Mouse (Mus musculus): ENCODE measurements at regions not wholly inside any gene's neighbourhood (a gene's known extent, or its start where the extent isn't known, plus 50 kb on each side); places are given as distances from the start of the nearest gene placed in this dataset.

DNA sequence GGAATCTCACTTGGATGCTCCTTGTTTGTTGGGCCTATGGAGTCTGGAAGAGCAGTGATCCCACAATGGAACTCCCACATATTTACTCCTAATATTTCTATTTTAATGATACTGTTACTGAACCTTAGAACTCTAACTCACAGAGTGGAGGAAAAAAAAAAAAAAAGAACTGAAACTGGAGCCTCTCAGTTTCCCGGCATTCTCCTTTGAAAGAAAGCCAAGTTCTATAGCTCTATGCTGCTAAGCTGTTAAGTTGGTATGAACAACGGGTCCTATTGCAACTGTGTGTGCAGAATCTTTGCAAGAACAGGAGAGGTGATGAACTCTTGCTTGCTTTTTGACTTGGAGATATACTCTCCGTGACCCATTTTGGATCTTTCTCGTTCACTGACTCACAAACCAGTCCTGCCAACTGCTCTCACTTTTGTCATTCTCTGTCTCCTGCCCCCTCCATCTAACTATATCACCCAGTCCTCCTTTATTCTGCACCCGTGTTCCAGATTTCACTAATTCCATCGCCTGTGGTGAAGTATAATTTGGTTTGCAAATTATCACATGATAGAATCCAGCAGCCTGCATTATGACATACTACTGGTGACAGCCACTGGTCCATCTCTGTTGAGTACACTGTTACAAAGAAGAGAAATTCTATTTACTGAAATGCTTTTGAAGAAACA lies 92.6 kb upstream of the Ctsc start:
- H3K27ac ChIP-seq: no peak overlapping the region
- no peaks in the 10 kb centered on the region for H3K9me3 ChIP-seq (replicated peaks)
- H3K4me3 ChIP-seq: no peak overlapping the region
- H3K36me3 ChIP-seq: no peaks in the 10 kb centered on the region
- H3K27me3 ChIP-seq: no peaks in the 10 kb centered on the region
- no peaks in the 10 kb centered on the region for H3K4me1 ChIP-seq
- no peak overlapping the region for H3K4me2 ChIP-seq (replicated peaks)
- no peak overlapping the region for H3K9ac ChIP-seq
- WGBS: 78% methylated on average over 6 of the region's 6 CpGs
- ATAC-seq (ENCODE audit: low FRiP score): no peak

DNA sequence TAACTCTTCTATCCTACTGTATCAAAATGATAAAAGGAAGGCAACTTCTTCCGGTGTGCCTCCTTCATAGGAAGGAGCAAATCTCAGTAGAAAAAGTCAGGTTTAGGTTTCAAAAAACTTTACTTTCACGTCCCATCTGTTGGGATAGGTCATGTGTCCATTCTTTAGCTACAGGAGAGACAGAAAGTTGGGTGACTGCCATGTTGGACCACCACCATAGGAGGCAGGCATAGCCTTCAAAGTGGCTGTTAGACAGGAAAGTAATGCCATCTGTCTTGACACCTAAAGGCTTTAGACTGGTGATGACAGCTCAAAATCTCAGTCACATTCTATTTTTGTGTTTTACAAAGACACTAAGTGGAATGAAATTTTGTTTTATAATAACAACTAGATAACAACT lies 90.3 kb upstream of the Ctsc start:
- no peak overlapping the region for H3K4me2 ChIP-seq (replicated peaks)
- 82% methylated on average over 2 of the region's 2 CpGs for WGBS
- no peaks in the 10 kb centered on the region for H3K4me1 ChIP-seq
- no peaks in the 10 kb centered on the region for H3K9me3 ChIP-seq (replicated peaks)
- H3K9ac ChIP-seq: no peak overlapping the region
- no peaks in the 10 kb centered on the region for H3K36me3 ChIP-seq
- no peak for ATAC-seq (ENCODE audit: low FRiP score)
- no peak overlapping the region for H3K27ac ChIP-seq
- H3K4me3 ChIP-seq: no peak overlapping the region
- H3K27me3 ChIP-seq: no peaks in the 10 kb centered on the region

DNA sequence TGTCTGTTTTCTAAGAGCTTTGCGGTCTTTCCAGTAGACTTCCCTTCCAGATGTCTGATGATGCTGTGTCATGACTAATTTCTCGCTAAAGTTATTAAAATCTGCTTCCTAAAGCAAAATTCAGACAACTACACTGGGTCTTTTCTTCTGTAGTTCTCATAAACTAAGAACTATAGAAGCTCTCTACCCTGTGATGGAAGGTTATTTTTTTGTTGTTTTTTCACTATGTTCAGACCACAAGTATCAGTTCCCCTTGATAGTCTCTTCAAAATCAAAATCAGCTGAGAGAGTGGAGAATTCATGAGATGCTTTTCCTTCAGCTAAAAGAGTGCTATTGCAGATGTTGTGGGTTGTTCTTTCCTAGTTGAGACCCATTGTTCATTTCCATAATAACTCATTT lies 85.1 kb upstream of the Ctsc start:
- no peak overlapping the region for H3K27ac ChIP-seq
- no peak for ATAC-seq (ENCODE audit: low FRiP score)
- no peak overlapping the region for H3K4me2 ChIP-seq (replicated peaks)
- H3K36me3 ChIP-seq: no peaks in the 10 kb centered on the region
- H3K27me3 ChIP-seq: no peaks in the 10 kb centered on the region
- no peaks in the 10 kb centered on the region for H3K4me1 ChIP-seq
- no peaks in the 10 kb centered on the region for H3K9me3 ChIP-seq (replicated peaks)
- no peak overlapping the region for H3K9ac ChIP-seq
- 90% methylated on average over 2 of the region's 2 CpGs for WGBS
- H3K4me3 ChIP-seq: no peak overlapping the region

DNA sequence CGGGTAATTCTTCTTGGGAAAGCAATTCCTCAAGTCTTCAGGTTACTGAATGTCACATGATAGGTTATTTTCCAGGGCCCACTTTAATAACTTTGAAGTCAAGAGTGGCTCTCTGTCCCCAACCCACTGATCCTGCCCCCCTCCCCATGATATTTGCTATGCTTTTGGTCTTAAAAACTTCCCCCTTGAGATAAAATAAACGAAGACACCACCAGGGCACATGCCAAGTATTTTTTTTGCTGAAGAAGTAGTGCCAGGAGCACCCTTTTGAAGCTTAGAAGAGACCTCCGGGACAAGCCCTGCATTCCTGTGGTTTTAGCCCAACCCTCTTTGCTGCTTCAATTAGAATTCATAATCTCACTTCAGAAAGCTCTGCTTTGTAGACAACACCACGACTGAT lies 78.8 kb upstream of the Ctsc start:
- Histone ChIP-seq H3K4me3 (no peak overlapping the region), H3K4me1 (no peaks in the 10 kb centered on the region), H3K36me3 (no peaks in the 10 kb centered on the region), H3K4me2 (replicated peaks) (no peak overlapping the region), H3K9ac (no peak overlapping the region), H3K9me3 (replicated peaks) (no peaks in the 10 kb centered on the region), H3K27ac (no peak overlapping the region), H3K27me3 (no peaks in the 10 kb centered on the region)
- WGBS: 66% methylated on average over 4 of the region's 4 CpGs
- ATAC-seq (ENCODE audit: low FRiP score): no peak

DNA sequence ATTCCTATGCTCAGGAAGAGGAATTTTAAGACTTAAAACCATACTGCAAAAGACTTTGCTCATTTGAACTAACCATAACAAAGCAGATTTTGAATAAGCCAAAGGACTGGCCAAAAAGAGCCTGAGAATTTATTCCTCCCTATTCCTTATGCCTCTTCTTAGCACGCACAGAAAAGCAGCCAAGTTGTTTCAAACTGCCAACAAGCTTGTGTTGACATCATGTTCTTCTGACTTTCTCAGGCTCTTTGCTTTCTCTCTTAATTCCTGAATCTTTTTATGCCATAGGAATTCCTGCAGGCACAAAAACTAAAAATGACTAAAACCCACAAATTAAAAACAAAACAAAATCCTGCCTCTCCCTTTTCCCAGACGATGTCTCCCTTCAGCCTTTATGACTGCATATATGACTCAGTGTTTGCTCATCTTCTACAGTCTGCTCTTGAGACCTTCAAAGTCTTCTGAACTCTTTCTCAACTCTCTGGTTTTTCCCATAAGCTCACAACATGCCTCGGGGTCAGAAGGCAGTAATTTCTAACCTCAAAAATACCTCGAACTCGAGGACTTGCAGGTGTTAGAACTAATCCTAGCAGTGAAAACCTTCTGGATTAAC lies 77.9 kb upstream of the Ctsc start:
- Histone ChIP-seq H3K9me3 (replicated peaks) (no peaks in the 10 kb centered on the region), H3K4me3 (no peak overlapping the region), H3K4me2 (replicated peaks) (no peak overlapping the region), H3K27ac (no peak overlapping the region), H3K36me3 (no peaks in the 10 kb centered on the region), H3K4me1 (no peaks in the 10 kb centered on the region), H3K27me3 (no peaks in the 10 kb centered on the region), H3K9ac (no peak overlapping the region)
- ATAC-seq (ENCODE audit: low FRiP score): no peak
- WGBS: 84% methylated on average over 5 of the region's 5 CpGs

DNA sequence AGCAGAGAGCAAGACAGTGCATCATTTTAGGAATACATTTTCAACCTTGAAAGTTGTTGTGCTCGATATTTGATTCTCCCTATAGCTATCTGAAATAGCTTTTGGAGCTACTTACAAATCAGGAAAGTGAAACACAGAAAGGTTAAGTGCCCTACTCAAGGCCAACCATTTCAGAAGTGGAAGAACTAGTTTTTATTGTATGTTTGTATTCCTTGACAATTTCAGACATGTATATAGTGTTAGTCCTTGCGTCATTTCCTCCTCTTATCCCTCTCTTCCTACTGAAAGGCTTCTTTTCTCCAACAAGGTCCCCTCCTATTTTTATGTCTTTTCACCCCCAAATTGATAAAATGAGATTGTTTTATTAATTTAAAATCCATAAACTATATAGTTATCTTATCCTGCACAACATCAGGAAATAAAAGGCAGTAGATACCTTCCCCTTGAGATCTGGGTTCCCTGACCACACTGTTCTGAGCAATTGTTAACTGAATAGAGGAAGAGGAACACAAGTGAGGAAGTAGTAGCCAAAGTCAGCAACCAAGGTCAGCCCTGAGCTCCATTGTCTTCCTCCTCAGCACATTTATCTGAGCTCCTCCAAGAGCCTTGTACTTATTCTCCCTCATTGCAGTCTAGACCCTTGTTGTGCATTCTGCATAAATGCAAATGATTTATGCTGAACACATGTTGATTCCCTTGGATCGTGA lies 76.1 kb upstream of the Ctsc start:
- ATAC-seq (ENCODE audit: low FRiP score): no peak
- 90% methylated on average over 3 of the region's 3 CpGs for WGBS
- Histone ChIP-seq H3K4me2 (replicated peaks) (no peak overlapping the region), H3K27me3 (no peaks in the 10 kb centered on the region), H3K9ac (no peak overlapping the region), H3K36me3 (no peaks in the 10 kb centered on the region), H3K9me3 (replicated peaks) (no peaks in the 10 kb centered on the region), H3K4me3 (no peak overlapping the region), H3K27ac (no peak overlapping the region), H3K4me1 (no peaks in the 10 kb centered on the region)

DNA sequence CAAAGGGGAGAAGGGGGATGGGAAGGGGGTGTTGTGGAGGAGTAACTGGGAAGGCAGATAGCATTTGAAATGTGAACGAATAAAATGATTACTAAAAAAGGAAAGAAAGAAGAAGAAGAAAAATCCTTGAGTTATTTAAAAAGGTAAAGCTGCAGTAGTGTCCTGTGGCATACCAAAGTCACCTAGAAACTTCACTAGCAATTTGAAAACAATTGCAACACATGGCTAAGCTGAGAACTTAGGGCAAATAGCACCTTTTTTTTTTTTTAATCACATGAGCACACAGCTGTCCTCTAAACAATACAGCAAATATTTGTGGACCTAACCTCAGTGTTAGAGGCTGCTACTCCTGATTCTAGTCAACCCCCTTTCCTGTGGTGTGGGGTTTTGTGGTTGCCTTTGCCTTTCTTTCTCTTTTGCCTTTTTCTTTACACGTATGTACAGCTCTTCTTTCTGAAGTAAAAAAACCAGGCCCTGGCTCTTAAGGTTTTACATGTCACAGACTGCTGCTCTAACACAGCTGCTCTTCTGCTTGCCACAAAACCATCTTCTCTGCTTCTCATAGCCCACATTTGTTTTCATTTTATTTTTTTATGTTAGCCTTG lies 71.6 kb upstream of the Ctsc start:
- Histone ChIP-seq H3K4me2 (replicated peaks) (no peak overlapping the region), H3K36me3 (no peaks in the 10 kb centered on the region), H3K4me1 (peaks cover 4% of the 10 kb centered on the region; the same call in 1 of the 2 replicates), H3K9me3 (replicated peaks) (no peaks in the 10 kb centered on the region), H3K9ac (no peak overlapping the region), H3K27me3 (no peaks in the 10 kb centered on the region), H3K27ac (no peak overlapping the region), H3K4me3 (no peak overlapping the region)
- ATAC-seq (ENCODE audit: low FRiP score): peak; percentile 47
- 48% methylated on average over 2 of the region's 2 CpGs for WGBS

DNA sequence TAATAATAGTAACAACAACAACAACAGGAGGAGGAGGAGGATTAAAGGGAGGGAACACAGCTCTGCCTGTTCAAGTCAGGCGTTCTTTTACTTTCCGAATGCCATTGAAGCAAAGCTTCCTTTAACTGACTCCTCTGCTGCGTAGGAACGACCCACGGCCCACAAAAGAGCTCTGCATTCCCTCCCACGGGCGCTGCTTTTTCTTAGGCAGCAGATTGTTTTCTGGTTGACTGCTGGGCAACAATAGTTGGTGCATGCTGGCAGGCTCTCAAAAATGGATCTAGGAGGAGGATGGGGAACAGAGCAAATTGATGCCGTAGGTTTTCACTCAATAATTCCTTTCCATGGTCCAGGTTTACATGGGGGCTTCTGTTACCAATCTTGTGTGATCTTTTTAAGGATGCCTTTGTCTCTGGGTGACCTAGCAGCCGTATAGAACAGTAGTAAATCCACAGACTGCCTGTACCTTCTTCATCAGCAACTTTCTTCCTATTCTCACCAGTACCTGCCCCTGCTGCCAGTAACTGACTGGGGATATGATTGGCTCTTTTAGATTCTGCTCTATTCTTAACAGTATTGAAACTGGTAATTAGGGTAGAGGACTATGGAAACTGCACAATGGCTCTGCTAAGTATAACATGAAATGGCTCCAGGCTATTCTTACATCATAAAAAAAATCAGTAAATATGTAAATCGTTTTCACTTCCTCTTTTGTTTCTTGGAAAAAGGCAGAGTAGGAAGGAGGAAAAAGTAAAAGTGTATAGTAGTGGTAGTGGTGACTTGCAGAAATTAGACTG lies 70.8 kb upstream of the Ctsc start:
- ATAC-seq (ENCODE audit: low FRiP score): peak; percentile 87
- H3K27ac ChIP-seq: peak overlapping the region; percentile 18
- H3K4me1 ChIP-seq: peaks cover 4% of the 10 kb centered on the region; the same call in 1 of the 2 replicates
- no peaks in the 10 kb centered on the region for H3K36me3 ChIP-seq
- no peaks in the 10 kb centered on the region for H3K9me3 ChIP-seq (replicated peaks)
- H3K9ac ChIP-seq: no peak overlapping the region
- H3K4me3 ChIP-seq: no peak overlapping the region
- WGBS: 22% methylated on average over 10 of the region's 10 CpGs
- H3K27me3 ChIP-seq: no peaks in the 10 kb centered on the region
- H3K4me2 ChIP-seq (replicated peaks): peak overlapping the region; percentile 21; the same call in 1 of the 2 replicates

DNA sequence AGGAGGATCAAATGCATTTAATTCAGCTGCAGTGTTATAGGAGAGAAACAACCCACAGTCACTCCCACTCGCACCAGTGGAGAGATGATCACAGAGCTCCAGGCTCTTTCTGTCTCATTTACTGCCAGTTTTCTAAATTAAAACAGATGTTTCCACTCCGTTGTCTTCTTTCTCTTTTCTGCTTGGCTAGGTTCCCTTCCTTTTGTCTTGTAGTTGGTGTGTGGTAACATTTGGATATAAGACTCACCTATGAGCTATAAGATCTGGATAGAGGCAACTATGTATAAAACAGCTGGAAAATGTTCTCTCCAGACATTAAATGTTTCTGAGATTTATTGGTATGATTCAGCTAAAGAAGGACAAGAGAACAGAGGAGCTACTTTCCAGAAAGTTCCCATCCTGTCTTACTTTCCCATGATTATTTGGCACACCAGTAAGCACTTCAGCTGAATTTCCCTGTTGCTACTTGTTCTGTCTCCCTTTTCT lies 63.1 kb upstream of the Ctsc start:
- Histone ChIP-seq H3K4me3 (no peak overlapping the region), H3K4me2 (replicated peaks) (no peak overlapping the region), H3K27ac (no peak overlapping the region), H3K9ac (no peak overlapping the region), H3K9me3 (replicated peaks) (no peaks in the 10 kb centered on the region), H3K36me3 (no peaks in the 10 kb centered on the region), H3K27me3 (no peaks in the 10 kb centered on the region), H3K4me1 (no peaks in the 10 kb centered on the region)
- no peak for ATAC-seq (ENCODE audit: low FRiP score)
- 62% methylated on average over 2 of the region's 2 CpGs for WGBS

DNA sequence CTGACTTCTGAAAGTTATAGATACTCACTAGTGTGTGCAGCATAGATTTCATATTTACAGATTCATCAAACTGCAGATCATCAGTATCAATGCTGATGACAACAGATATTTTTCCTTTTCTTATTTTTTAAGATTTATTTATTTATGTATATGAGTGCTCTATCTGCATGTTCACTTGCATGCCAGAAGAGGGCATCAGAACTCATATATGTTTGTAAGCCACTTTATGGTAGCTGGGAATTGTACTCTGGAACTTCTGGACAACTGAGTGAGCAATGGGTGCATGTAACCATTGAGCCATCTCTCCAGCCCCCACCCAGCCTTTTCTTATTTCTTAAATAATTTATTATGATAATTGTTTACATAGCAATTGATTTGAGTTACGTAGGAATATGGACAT lies 62.5 kb upstream of the Ctsc start:
- Histone ChIP-seq H3K27ac (no peak overlapping the region), H3K9me3 (replicated peaks) (no peaks in the 10 kb centered on the region), H3K27me3 (no peaks in the 10 kb centered on the region), H3K36me3 (no peaks in the 10 kb centered on the region), H3K4me3 (no peak overlapping the region), H3K4me1 (no peaks in the 10 kb centered on the region), H3K9ac (no peak overlapping the region), H3K4me2 (replicated peaks) (no peak overlapping the region)
- ATAC-seq (ENCODE audit: low FRiP score): no peak
- 93% methylated on average over 1 of the region's 1 CpGs for WGBS

DNA sequence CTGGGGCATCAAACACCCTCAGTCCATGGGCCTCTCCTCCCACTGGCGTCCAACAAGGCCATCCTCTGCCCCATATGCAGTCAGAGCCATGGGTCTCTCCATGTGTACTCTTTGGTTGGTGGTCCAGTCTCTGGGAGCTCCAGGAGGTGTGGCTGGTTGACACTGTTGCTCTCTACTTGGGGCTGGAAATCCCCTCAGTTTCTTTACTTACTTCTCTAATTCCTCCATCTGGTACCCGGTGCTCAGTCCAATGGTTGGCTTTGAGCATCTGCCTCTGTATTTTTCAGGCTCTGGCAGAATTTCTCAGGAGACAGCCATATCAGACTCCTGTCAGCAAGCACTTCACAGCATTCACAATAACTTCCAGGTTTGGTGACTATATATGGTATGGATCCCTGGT lies 55.7 kb upstream of the Ctsc start:
- H3K4me3 ChIP-seq: no peak overlapping the region
- H3K4me2 ChIP-seq (replicated peaks): no peak overlapping the region
- H3K36me3 ChIP-seq: no peaks in the 10 kb centered on the region
- no peaks in the 10 kb centered on the region for H3K9me3 ChIP-seq (replicated peaks)
- H3K27me3 ChIP-seq: no peaks in the 10 kb centered on the region
- ATAC-seq (ENCODE audit: low FRiP score): no peak
- H3K27ac ChIP-seq: no peak overlapping the region
- no peak overlapping the region for H3K9ac ChIP-seq
- WGBS: 79% methylated on average over 2 of the region's 2 CpGs
- no peaks in the 10 kb centered on the region for H3K4me1 ChIP-seq

DNA sequence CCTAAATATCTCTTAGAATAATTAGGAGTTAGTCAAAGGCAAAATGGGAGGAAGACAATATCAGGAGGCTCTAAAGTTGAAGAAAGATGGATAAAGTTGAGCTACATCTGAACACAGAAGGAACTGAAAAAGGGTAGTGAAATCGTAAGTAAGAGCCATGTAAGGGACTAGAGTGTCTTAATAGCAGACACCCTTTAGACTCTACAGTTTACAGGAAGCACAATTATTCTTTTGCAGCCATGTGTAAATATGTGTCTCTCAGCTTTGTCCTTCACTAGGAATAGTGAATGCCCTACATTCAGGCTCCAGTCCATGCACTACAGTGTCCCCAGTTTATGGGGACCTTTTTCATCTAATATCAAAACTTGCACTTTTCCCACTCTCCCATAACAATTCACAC lies 52.1 kb upstream of the Ctsc start:
- no peak for ATAC-seq (ENCODE audit: low FRiP score)
- H3K4me3 ChIP-seq: no peak overlapping the region
- 78% methylated on average over 1 of the region's 1 CpGs for WGBS
- H3K4me1 ChIP-seq: no peaks in the 10 kb centered on the region
- no peak overlapping the region for H3K9ac ChIP-seq
- no peak overlapping the region for H3K4me2 ChIP-seq (replicated peaks)
- H3K9me3 ChIP-seq (replicated peaks): no peaks in the 10 kb centered on the region
- H3K27ac ChIP-seq: no peak overlapping the region
- H3K27me3 ChIP-seq: no peaks in the 10 kb centered on the region
- no peaks in the 10 kb centered on the region for H3K36me3 ChIP-seq

Measured in hindbrain, embryonic 12.5 days (tissue).